Mouse (Mus musculus) layer of hippocampus, adult 6 months (tissue): ENCODE results near the gene Zan. TPM values are rescaled to one million over a fixed set of nuclear protein-coding genes. Genes with fewer than 3 reads are reported as not detected.

ENCODE experiments used
- long read RNA-seq, 2 experiments: library from polyadenylated mRNA; unstranded; transcript quantifications; one replicate each; pipeline ENCODE4 v2.0.0; 2019 to 2020
- polyA plus RNA-seq: library from polyadenylated mRNA; unstranded; fragments of <200 nt; fragmentation: Nextera tagmentation; gene quantifications from 2 replicates; pipeline ENCODE4 v1.2.3, GENCODE M21; 2021

Gene Zan
- 0.10 and 0.13 TPM in 2 replicates for polyA plus RNA-seq
- long read RNA-seq, experiment 1 = 0 reads
- long read RNA-seq, experiment 2 = 0 reads

DNA sequence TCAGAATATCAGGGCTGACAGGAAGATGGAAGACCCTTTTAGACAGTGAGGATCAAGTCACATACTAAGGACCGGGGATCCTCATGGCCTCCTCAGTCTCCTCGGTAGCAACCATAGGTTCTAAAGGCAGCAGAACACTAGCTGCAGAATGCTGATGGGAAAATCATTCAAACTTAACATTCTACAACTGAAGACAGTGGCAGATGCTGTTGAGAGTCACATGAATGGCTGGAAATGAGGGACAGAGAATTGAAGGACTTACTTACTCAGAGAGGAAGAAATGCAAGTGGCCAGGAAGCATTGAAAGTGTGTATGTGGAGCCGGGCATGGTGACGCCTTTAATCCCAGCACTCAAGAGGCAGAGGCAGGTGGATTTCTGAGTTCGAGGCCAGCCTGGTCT, at the start of gene Zan:
Zan (minus strand) TSS at position 101 of the 400 bp plus-strand sequence.

DNA sequence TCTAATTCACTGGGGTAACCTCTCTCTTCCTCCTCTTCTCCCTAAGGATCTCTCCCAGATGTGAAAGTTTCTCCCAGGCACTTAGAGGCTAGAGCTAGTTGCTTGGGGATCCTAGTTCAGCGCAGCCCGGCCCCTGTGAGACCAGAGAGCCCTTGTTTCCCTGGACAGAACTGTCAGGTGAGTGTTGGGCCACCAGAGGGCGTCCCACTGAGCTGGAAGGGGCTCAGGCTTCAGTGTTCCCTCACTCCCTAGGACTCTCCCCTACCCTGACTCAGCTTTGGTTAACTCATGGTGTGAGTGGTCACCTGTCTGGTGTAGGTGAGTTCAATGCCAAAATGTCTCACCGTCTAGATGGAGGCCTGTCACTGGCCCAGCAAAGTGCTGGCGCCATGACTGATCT, 41.6 kb upstream of the Zan start, which contains the start of gene Gigyf1:
Gigyf1 (plus strand) TSS at position 113 of the 400 bp plus-strand sequence.

DNA sequence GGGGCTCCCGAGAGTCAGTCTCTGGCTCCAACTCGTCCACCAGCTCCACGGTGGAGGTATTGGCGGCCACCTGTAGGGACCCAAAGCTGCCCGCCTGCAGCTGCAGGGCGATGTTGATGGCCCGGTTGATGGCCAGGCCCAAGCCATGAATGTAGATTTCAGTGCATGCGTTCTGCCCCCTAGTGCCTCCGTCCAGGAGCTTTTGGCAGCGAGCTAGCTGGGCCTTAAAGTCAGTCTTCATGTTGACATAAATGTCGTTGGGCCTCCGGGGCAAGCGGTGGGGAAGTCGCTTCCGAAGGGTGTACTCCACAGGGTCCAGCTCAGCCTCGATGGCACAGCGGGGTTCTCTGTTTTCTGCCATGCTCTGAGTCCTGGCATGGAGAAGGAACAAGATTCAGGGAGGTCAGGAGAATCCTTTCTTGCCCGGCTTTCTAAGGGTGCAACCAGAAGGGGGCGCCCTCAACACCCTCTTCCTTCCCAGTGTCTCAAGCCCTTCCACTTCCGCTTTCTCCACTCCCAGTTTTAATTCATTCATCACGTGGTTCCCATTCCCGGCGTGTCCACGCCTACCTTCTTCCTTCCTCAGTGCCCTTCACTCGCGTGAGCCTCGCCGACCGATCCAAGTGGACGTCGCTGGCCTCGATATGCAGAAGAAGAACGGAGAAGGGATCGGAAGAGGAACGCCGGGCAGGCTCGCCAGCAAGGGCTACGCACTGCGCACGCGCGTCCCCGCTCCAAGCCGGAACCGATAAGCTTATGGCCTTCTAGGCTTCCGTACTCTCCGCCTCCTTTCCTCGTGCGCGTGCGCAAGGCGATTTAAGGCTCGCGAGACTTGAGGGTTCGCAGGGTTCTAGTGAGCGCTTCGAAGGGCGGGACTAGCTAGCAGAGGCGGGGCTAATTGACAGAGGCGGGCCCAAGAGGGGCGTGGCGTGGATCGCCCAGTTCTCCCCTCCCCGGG, 25.1 kb upstream of the Zan start, which contains the start of gene Pop7:
Pop7 (minus strand) TSS at position 810 of the 958 bp plus-strand sequence.

DNA sequence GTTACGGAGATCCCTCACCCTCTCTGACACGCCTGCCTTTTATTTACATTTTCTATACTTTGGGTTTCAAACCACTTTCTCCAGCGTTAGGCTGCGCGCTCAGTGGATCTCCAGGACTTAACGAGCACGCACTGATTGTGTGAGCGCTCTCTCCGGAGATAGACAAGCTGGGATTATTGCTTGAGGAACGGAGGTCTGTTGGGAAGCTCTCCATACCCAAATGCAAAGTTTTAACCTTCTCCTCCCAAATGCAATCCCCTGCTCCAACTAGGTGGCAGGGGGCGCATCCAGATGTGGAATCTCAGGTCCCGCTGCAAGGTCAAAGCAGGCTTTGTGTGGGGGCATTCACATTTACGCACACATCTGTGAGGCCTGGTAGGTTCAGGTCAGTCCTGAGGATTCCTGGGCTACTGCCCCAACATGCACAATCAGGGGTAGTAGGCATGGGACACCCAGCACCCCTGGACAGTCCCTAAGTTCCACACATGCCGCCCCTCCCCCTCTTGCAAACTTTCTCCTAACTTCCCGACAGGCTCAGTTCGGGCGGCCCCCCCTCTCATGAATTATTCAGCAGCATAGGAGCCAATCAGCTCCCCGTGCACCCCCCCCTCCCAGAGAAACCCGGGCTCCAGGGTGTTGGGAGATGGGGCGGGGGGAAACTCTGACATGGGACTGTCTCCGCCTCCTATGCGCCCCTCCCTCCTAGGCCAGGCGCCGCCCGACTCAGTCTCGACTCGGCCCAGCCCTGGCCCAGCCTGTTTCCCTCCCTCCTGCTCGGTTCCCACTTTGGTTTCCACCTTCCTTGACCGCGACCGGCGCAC, 127.3 kb downstream of the Zan start, which contains the start of gene Ephb4:
Ephb4 (plus strand) TSS at position 726 of the 821 bp plus-strand sequence.

DNA sequence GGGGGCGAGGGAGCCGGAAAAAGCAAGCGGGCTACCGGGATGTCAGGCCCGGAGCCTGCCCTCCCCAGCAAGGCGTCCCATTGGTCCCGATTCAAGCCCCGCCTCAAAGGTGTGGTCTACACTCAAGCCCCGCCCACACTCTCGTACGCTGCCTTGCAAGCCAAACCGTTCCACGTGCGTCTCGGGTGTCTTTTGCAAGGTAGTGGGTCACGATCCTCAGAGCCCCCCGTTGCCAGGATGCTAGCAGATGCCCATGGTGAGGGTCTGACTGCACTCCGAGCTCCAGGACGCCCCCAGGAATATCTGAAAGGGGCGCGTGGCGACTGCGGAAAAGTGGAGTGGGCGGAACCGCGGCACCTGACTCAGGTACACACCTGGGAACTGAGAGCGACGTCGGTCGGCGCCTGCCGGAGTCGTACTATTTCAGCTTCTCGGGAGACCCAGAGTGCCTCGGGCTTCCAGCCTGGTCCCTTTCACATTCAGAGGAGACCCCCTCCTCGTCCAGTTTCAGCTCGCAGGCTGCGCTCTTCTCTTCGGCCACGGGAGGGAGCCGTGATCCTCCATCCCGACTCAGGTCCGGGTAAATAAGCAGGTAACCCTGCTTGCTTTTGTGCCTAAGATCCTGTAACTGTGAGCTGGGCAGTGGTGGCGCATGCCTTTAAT, 143.2 kb downstream of the Zan start, which contains the start of gene Slc12a9:
Slc12a9 (minus strand) TSS at position 86 of the 663 bp plus-strand sequence.

Other genes starting within 250 kb of the Zan start
- gene Ache, start 189.5 kb downstream of the Zan start, polyA plus RNA-seq = 38.1 and 39.5 TPM in 2 replicates
- gene Ufsp1, start 182.4 kb downstream of the Zan start, polyA plus RNA-seq = 13.6 and 13.9 TPM in 2 replicates
- 17.5 and 19.5 TPM in 2 replicates for gene Srrt, start 169.4 kb downstream of the Zan start, polyA plus RNA-seq
- gene Trip6, start 162.7 kb downstream of the Zan start, polyA plus RNA-seq = 4.1 and 4.5 TPM in 2 replicates
- gene Slc12a9, start 143.5 kb downstream of the Zan start, polyA plus RNA-seq = 5.0 and 5.7 TPM in 2 replicates
- 1.3 TPM in 2 replicates for gene Ephb4, start 127.0 kb downstream of the Zan start, polyA plus RNA-seq
- 89.7 and 94.7 TPM in 2 replicates for gene Pop7, start 25.5 kb upstream of the Zan start, polyA plus RNA-seq
- gene Gigyf1, start 41.5 kb upstream of the Zan start, polyA plus RNA-seq = 2.6 and 2.9 TPM in 2 replicates
- not detected in 2 replicates for gene Epo, start 56.2 kb upstream of the Zan start, polyA plus RNA-seq
- 97.9 and 121 TPM in 2 replicates for gene Gnb2, start 56.4 kb upstream of the Zan start, polyA plus RNA-seq
- 83.5 and 108 TPM in 2 replicates for gene Actl6b, start 76.5 kb upstream of the Zan start, polyA plus RNA-seq
- gene Tfr2, start 92.8 kb upstream of the Zan start, polyA plus RNA-seq = 5.8 and 6.8 TPM in 2 replicates
- gene Mospd3, start 124.0 kb upstream of the Zan start, polyA plus RNA-seq = 27.3 and 28.5 TPM in 2 replicates
- 10.9 and 39.7 TPM in 2 replicates for gene Pcolce, start 136.7 kb upstream of the Zan start, polyA plus RNA-seq
- gene Fbxo24, start 151.9 kb upstream of the Zan start, polyA plus RNA-seq = not detected in 2 replicates
- 4.9 and 5.3 TPM in 2 replicates for gene Lrch4, start 152.1 kb upstream of the Zan start, polyA plus RNA-seq
- gene Gm20605, start 152.1 kb upstream of the Zan start, polyA plus RNA-seq = 0.31 and 0.34 TPM in 2 replicates
- 0.44 and 0.54 TPM in 2 replicates for gene Sap25, start 164.3 kb upstream of the Zan start, polyA plus RNA-seq
- 0.11 and 0.36 TPM in 2 replicates for gene Irs3, start 168.7 kb upstream of the Zan start, polyA plus RNA-seq
- 17.0 and 19.7 TPM in 2 replicates for gene Agfg2, start 207.7 kb upstream of the Zan start, polyA plus RNA-seq